Mouse (Mus musculus): ENCODE results near the gene Zfp872. TPM values are rescaled to one million over a fixed set of nuclear protein-coding genes. Genes with fewer than 3 reads are reported as not detected.
A peak's percentile ranks its signal among the peaks of the same experiment; 100 is the strongest.

The Zfp872 gene
- total and polyA plus RNA-seq, 2 experiments from 2014 or later = 0.14 to 0.16 TPM

- H3K9me3 ChIP-seq (ENCODE audit: low read length) = no peaks in the 10 kb centered on the region
Measured at GRCm38 (mm10) chr9:22162305-22162704, 25.6 kb upstream of the Zfp872 start.

GRCm38 (mm10) chr9:22162912-22163311, 25.0 kb upstream of the Zfp872 start:
- Histone ChIP-seq H3K36me3 (ENCODE audit: insufficient read depth) (no peaks in the 10 kb centered on the region), H3K27ac (ENCODE audit: low read depth, low read length) (no peak overlapping the region), H3K4me2 (ENCODE audit: low read depth) (no peak overlapping the region), H3K4me3 (ENCODE audit: low read depth, low read length) (no peak overlapping the region), H3K4me1 (ENCODE audit: insufficient read depth) (no peaks in the 10 kb centered on the region; the same call in 1 of the 2 replicates), H3K9ac (no peak overlapping the region), H3K9me3 (ENCODE audit: low read length) (no peaks in the 10 kb centered on the region), H3K27me3 (ENCODE audit: insufficient read depth, low read length) (no peaks in the 10 kb centered on the region)
- ATAC-seq = no peak
- DNase-seq = no peak
- WGBS = 88% methylated on average over 7 of the region's 7 CpGs
- no peak for TF ChIP-seq CTCF (IDR thresholded peaks at IDR 0.05; ENCODE audit: low read depth)

More at GRCm38 (mm10) chr9:22162305-22162704, 25.6 kb upstream of the Zfp872 start:
- Histone ChIP-seq H3K4me3 (ENCODE audit: low read depth, low read length) (no peak overlapping the region), H3K27me3 (ENCODE audit: insufficient read depth, low read length) (no peaks in the 10 kb centered on the region), H3K4me2 (ENCODE audit: low read depth) (no peak overlapping the region), H3K36me3 (ENCODE audit: insufficient read depth) (no peaks in the 10 kb centered on the region), H3K27ac (ENCODE audit: low read depth, low read length) (no peak overlapping the region), H3K4me1 (ENCODE audit: insufficient read depth) (peaks cover 3% of the 10 kb centered on the region; the same call in 1 of the 2 replicates), H3K9ac (no peak overlapping the region)
- ATAC-seq (no peak), DNase-seq (no peak)
- no peak for TF ChIP-seq CTCF (IDR thresholded peaks at IDR 0.05; ENCODE audit: low read depth)
- WGBS = 84% methylated on average over 9 of the region's 9 CpGs

GRCm38 (mm10) chr9:22164711-22165668, 22.9 kb upstream of the Zfp872 start:
- Histone ChIP-seq H3K4me1 (ENCODE audit: insufficient read depth) (no peaks in the 10 kb centered on the region), H3K9ac (peak overlapping the region; percentile 65), H3K27me3 (ENCODE audit: insufficient read depth, low read length) (no peaks in the 10 kb centered on the region), H3K4me3 (ENCODE audit: low read depth, low read length) (peak overlapping the region; percentile 50), H3K36me3 (ENCODE audit: insufficient read depth) (no peaks in the 10 kb centered on the region), H3K27ac (ENCODE audit: low read depth, low read length) (peak overlapping the region; percentile 69), H3K4me2 (ENCODE audit: low read depth) (peak overlapping the region; percentile 63), H3K9me3 (ENCODE audit: low read length) (no peaks in the 10 kb centered on the region)
- peak; percentile 85 for DNase-seq
- 2% methylated on average over 53 of the region's 54 CpGs for WGBS
- peak; percentile 97 for ATAC-seq
- no peak for TF ChIP-seq CTCF (IDR thresholded peaks at IDR 0.05; ENCODE audit: low read depth)

GRCm38 (mm10) chr9:22165964-22166363, 21.9 kb upstream of the Zfp872 start:
- WGBS = 48% methylated on average over 6 of the region's 6 CpGs

GRCm38 (mm10) chr9:22166686-22167085, 21.2 kb upstream of the Zfp872 start:
- Histone ChIP-seq H3K4me1 (ENCODE audit: insufficient read depth) (no peaks in the 10 kb centered on the region), H3K4me3 (ENCODE audit: low read depth, low read length) (no peak overlapping the region), H3K9me3 (ENCODE audit: low read length) (no peaks in the 10 kb centered on the region), H3K9ac (no peak overlapping the region), H3K27me3 (ENCODE audit: insufficient read depth, low read length) (no peaks in the 10 kb centered on the region), H3K4me2 (ENCODE audit: low read depth) (no peak overlapping the region), H3K36me3 (ENCODE audit: insufficient read depth) (no peaks in the 10 kb centered on the region), H3K27ac (ENCODE audit: low read depth, low read length) (no peak overlapping the region)
- no peak for ATAC-seq
- no peak for DNase-seq
- WGBS = 92% methylated on average over 10 of the region's 10 CpGs
- TF ChIP-seq CTCF (IDR thresholded peaks at IDR 0.05; ENCODE audit: low read depth) = peak; percentile 31

More at GRCm38 (mm10) chr9:22165964-22166363, 21.9 kb upstream of the Zfp872 start:
- no peaks in the 10 kb centered on the region for H3K9me3 ChIP-seq (ENCODE audit: low read length)
- TF ChIP-seq CTCF (IDR thresholded peaks at IDR 0.05; ENCODE audit: low read depth) = no peak
- no peaks in the 10 kb centered on the region for H3K4me1 ChIP-seq (ENCODE audit: insufficient read depth)
- no peak overlapping the region for H3K27ac ChIP-seq (ENCODE audit: low read depth, low read length)
- no peak overlapping the region for H3K9ac ChIP-seq
- H3K27me3 ChIP-seq (ENCODE audit: insufficient read depth, low read length) = no peaks in the 10 kb centered on the region
- ATAC-seq (no peak), DNase-seq (no peak)
- H3K4me2 ChIP-seq (ENCODE audit: low read depth) = no peak overlapping the region
- no peaks in the 10 kb centered on the region for H3K36me3 ChIP-seq (ENCODE audit: insufficient read depth)
- no peak overlapping the region for H3K4me3 ChIP-seq (ENCODE audit: low read depth, low read length)

GRCm38 (mm10) chr9:22167751-22168150, 20.1 kb upstream of the Zfp872 start:
- no peaks in the 10 kb centered on the region for H3K27me3 ChIP-seq (ENCODE audit: insufficient read depth, low read length)

GRCm38 (mm10) chr9:22169327-22169726, 18.6 kb upstream of the Zfp872 start:
- Histone ChIP-seq H3K4me1 (ENCODE audit: insufficient read depth) (no peaks in the 10 kb centered on the region), H3K27me3 (ENCODE audit: insufficient read depth, low read length) (no peaks in the 10 kb centered on the region), H3K9me3 (ENCODE audit: low read length) (no peaks in the 10 kb centered on the region), H3K27ac (ENCODE audit: low read depth, low read length) (no peak overlapping the region), H3K4me2 (ENCODE audit: low read depth) (no peak overlapping the region), H3K9ac (no peak overlapping the region), H3K4me3 (ENCODE audit: low read depth, low read length) (no peak overlapping the region), H3K36me3 (ENCODE audit: insufficient read depth) (no peaks in the 10 kb centered on the region)
- no peak for TF ChIP-seq CTCF (IDR thresholded peaks at IDR 0.05; ENCODE audit: low read depth)
- ATAC-seq (no peak), DNase-seq (no peak)
- 94% methylated on average over 11 of the region's 11 CpGs for WGBS

More at GRCm38 (mm10) chr9:22167751-22168150, 20.1 kb upstream of the Zfp872 start:
- ATAC-seq (no peak), DNase-seq (no peak)
- no peaks in the 10 kb centered on the region for H3K36me3 ChIP-seq (ENCODE audit: insufficient read depth)
- no peak overlapping the region for H3K4me2 ChIP-seq (ENCODE audit: low read depth)
- 98% methylated on average over 4 of the region's 4 CpGs for WGBS
- no peak overlapping the region for H3K4me3 ChIP-seq (ENCODE audit: low read depth, low read length)
- no peak for TF ChIP-seq CTCF (IDR thresholded peaks at IDR 0.05; ENCODE audit: low read depth)
- no peaks in the 10 kb centered on the region for H3K4me1 ChIP-seq (ENCODE audit: insufficient read depth)
- H3K27ac ChIP-seq (ENCODE audit: low read depth, low read length) = no peak overlapping the region
- no peaks in the 10 kb centered on the region for H3K9me3 ChIP-seq (ENCODE audit: low read length)
- H3K9ac ChIP-seq = no peak overlapping the region

Measured in forebrain, postnatal 0 days (tissue).